Mouse (Mus musculus) ES-E14 (cell line): ENCODE results near the gene Atp5e. TPM values are rescaled to one million over a fixed set of nuclear protein-coding genes. Genes with fewer than 3 reads are reported as not detected.
A peak's percentile ranks its signal among the peaks of the same experiment; 100 is the strongest.

Source experiments
- DNase-seq: peaks from one replicate; pipeline ENCODE4 v3.0.0-alpha.2; 2013; ENCODE audit warnings: low read depth, low spot score
- H3K27ac ChIP-seq: 2 replicates; pipeline ENCODE4 v1.5.1; 2012; ENCODE audit warnings: low read depth, mild to moderate bottlenecking, low read length, moderate library complexity, mixed read lengths; ENCODE audit not compliant: poor library complexity, insufficient read depth, severe bottlenecking
- H3K36me3 ChIP-seq: 2 replicates; pipeline ENCODE4 v1.6.1; 2012; ENCODE audit warnings: mild to moderate bottlenecking, low read length, moderate library complexity, mixed read lengths; ENCODE audit not compliant: control insufficient read depth, poor library complexity, insufficient read depth, severe bottlenecking
- H3K4me1 ChIP-seq, 2 experiments: fragments of 150-350 bp in 1 of 2; sonication (generic) in 1 of 2; 2 replicates each; pipeline ENCODE4 v1.6.1; 2012; ENCODE audit warnings: low read length in 2 of 2, mild to moderate bottlenecking in 1 of 2, mixed read lengths in 1 of 2; ENCODE audit not compliant: control insufficient read depth in 2 of 2, insufficient read depth in 2 of 2, poor library complexity in 1 of 2
- H3K4me3 ChIP-seq, 2 experiments: fragments of 150-350 bp in 1 of 2; sonication (generic) in 1 of 2; 2 replicates each; pipeline ENCODE4 v1.5.1; 2012; ENCODE audit warnings: low read length in 2 of 2, low read depth in 1 of 2, mild to moderate bottlenecking in 1 of 2, mixed read lengths in 1 of 2; ENCODE audit not compliant: insufficient read depth in 1 of 2, poor library complexity in 1 of 2, severe bottlenecking in 1 of 2
- H3K9ac ChIP-seq: 2 replicates; pipeline ENCODE4 v1.6.1; 2012; ENCODE audit warnings: low read depth, mild to moderate bottlenecking, low read length, mixed read lengths; ENCODE audit not compliant: poor library complexity, insufficient read depth, severe bottlenecking
- H3K9me3 ChIP-seq: fragments of 150-350 bp; sonication (generic); 2 replicates; pipeline ENCODE4 v1.6.1; 2012; ENCODE audit warnings: low read depth, mild to moderate bottlenecking, low read length; ENCODE audit not compliant: control insufficient read depth, insufficient read depth
- CHD2 ChIP-seq: IDR thresholded peaks from 2 replicates; pipeline ENCODE4 v1.6.1; 2014; ENCODE audit warnings: mild to moderate bottlenecking, low read depth, low read length, inconsistent platforms
- HCFC1 ChIP-seq: IDR thresholded peaks from 2 replicates; pipeline ENCODE4 v1.6.1; 2012; ENCODE audit warnings: low read length, inconsistent platforms, borderline replicate concordance; ENCODE audit not compliant: insufficient read depth
- MAFK ChIP-seq: IDR thresholded peaks from 2 replicates; pipeline ENCODE4 v1.6.1; 2014; ENCODE audit warnings: mild to moderate bottlenecking, low read depth, low read length, inconsistent platforms; ENCODE audit not compliant: insufficient read depth
- ZC3H11A ChIP-seq: IDR thresholded peaks from 2 replicates; pipeline ENCODE4 v1.6.1; 2012; ENCODE audit warnings: low read depth, mild to moderate bottlenecking, inconsistent platforms, low read length, borderline replicate concordance
- ZNF384 ChIP-seq: IDR thresholded peaks from 2 replicates; pipeline ENCODE4 v1.6.1; 2012; ENCODE audit warnings: low read depth, low read length, inconsistent platforms
- in situ Hi-C, 2 experiments: fragments of 600-800 bp; cut with MboI; formaldehyde crosslinking; loops; one replicate each; pipeline ENCODE4 v1.15.1; 2025; ENCODE audit warnings: low sequenced_read_pairs in 2 of 2, inconsistent platforms in 1 of 2; ENCODE audit not compliant: unreplicated experiment in 2 of 2
- total RNA-seq: library from RNA; depleted of rRNA; stranded (reverse); fragments of 300-350 nt; gene quantifications from 2 replicates; pipeline ENCODE4 v1.2.3, GENCODE M21; 2012

Atp5e gene
- total RNA-seq, 1 experiment = 37.4 TPM

GRCm38 (mm10) chr2:174445018-174445417, 18.9 kb downstream of the Atp5e start:
- Histone ChIP-seq H3K36me3 (no peaks in the 10 kb centered on the region), H3K27ac (no peak overlapping the region), H3K4me1 (no peaks in the 10 kb centered on the region), H3K9me3 (no peaks in the 10 kb centered on the region), H3K4me3 (no peak overlapping the region), H3K9ac (no peak overlapping the region)
- in situ Hi-C loops = no loop called here
- 0 out of 2 replicates have a peak, but pooled peaks have one; percentile 4 for TF ChIP-seq ZNF384
- TF ChIP-seq CHD2 = no peak
- DNase-seq = no peak

GRCm38 (mm10) chr2:174444359-174444758, 19.5 kb downstream of the Atp5e start:
- no peak overlapping the region for H3K4me3 ChIP-seq
- no peak overlapping the region for H3K27ac ChIP-seq

GRCm38 (mm10) chr2:174443046-174443445, 20.9 kb downstream of the Atp5e start:
- in situ Hi-C loops = no loop called here
- no peaks in the 10 kb centered on the region for H3K36me3 ChIP-seq
- TF ChIP-seq CHD2 (no peak), ZC3H11A (no peak), MAFK (no peak), HCFC1 (no peak), ZNF384 (no peak)
- DNase-seq = no peak
- H3K4me1 ChIP-seq = peaks cover 0 to 7% of the 10 kb centered on the region in 2 experiments; a peak in 2 of 4 replicates
- no peak overlapping the region for H3K9ac ChIP-seq
- H3K9me3 ChIP-seq = no peaks in the 10 kb centered on the region
- no peak overlapping the region for H3K27ac ChIP-seq
- H3K4me3 ChIP-seq = no peak overlapping the region

More at GRCm38 (mm10) chr2:174444359-174444758, 19.5 kb downstream of the Atp5e start:
- no peak for TF ChIP-seq HCFC1
- TF ChIP-seq ZNF384 = no peak
- no peak for TF ChIP-seq ZC3H11A
- no peak for TF ChIP-seq MAFK
- TF ChIP-seq CHD2 = no peak
- in situ Hi-C loops = no loop called here
- Histone ChIP-seq H3K4me1 (peaks cover 0 to 3% of the 10 kb centered on the region in 2 experiments; a peak in 1 of 4 replicates), H3K36me3 (no peaks in the 10 kb centered on the region), H3K9me3 (no peaks in the 10 kb centered on the region), H3K9ac (no peak overlapping the region)
- DNase-seq = no peak

- Histone ChIP-seq H3K36me3 (peaks cover 2% of the 10 kb centered on the region; the same call in 1 of the 2 replicates), H3K9me3 (no peaks in the 10 kb centered on the region), H3K27ac (no peak overlapping the region), H3K4me3 (no peak overlapping the region), H3K9ac (no peak overlapping the region), H3K4me1 (peaks cover 0 to 13% of the 10 kb centered on the region in 2 experiments; a peak in 2 of 4 replicates)
- DNase-seq = no peak
- in situ Hi-C loops = no loop called here
- TF ChIP-seq ZC3H11A = no peak
- no peak for TF ChIP-seq ZNF384
- no peak for TF ChIP-seq HCFC1
- TF ChIP-seq CHD2 = no peak
- no peak for TF ChIP-seq MAFK
Observed at GRCm38 (mm10) chr2:174442460-174442859, 21.4 kb downstream of the Atp5e start.

- TF ChIP-seq CHD2 (no peak), ZC3H11A (no peak), MAFK (no peak), HCFC1 (no peak), ZNF384 (no peak)
- Histone ChIP-seq H3K4me3 (no peak overlapping the region), H3K36me3 (peaks cover 6% of the 10 kb centered on the region; the same call in 1 of the 2 replicates), H3K9ac (no peak overlapping the region), H3K4me1 (peaks cover 0 to 15% of the 10 kb centered on the region in 2 experiments; a peak in 2 of 4 replicates), H3K27ac (no peak overlapping the region), H3K9me3 (no peaks in the 10 kb centered on the region)
- in situ Hi-C loops = no loop called here
- no peak for DNase-seq
Observed at GRCm38 (mm10) chr2:174441898-174442297, 22.0 kb downstream of the Atp5e start.
